Mouse (Mus musculus) megakaryocyte, adult 5-6 weeks (primary cell): ENCODE data around the gene Slc35c2. TPM values are rescaled to one million over a fixed set of nuclear protein-coding genes. Genes with fewer than 3 reads are reported as not detected.

Experiments
- ATAC-seq: 2 replicates; pipeline ENCODE4 v1.8.0; 2016; ENCODE audit warnings: mild to moderate bottlenecking, inconsistent platforms; ENCODE audit not compliant: poor library complexity, severe bottlenecking
- total RNA-seq, 2 experiments: library from RNA; stranded (forward) in 1 of 2; stranded (reverse) in 1 of 2; fragments of 153-499, 151-499 nt in 1 of 2; fragments of 221-1000, 200-1000 nt in 1 of 2; gene quantifications; 2 replicates each; pipeline versions ENCODE4 v1.2.3 to v1.2.4; 2015 to 2017

The Slc35c2 gene
- total RNA-seq, 2 experiments from 2014 or later, result 52.8 to 57.2 TPM

DNA sequence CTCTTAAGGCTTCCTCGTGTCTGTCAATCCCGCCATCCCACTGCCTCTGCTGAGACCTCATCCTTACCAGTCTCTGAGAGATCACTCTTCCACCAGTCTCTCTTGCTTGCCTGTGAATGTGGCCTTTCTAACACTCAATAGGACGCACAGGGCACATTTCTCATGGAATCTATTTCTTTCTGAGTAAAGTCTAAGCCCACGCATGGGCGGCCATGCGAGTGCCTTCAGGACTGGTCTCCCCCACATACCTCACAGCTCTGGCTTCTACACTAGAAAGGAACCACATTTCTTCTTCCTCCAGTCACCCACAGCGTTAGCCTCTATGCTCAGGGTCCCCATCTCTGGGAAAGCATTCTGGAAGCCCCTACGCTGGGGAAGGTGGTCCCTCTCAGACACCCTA, 26.5 kb upstream of the Slc35c2 start:
- ATAC-seq, result no peak

DNA sequence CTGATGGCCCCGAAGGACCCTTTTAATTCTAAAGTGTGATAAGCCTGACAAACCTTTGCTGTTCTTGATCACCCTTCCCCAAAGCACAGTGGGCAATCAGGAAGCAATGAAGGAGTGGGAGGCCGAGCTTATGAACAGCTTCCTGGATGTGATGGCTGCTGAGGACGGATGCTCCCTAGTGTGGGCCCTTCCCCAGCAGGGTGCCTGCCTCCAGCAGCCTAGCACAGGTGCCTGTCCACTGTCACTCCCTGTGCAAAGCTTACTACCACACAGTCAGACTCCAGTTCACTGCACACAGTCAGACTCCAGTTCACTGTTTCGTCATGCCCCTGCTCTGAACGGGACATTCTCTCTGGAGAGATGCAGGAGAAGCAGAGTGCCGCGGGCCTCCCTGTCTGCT, 24.7 kb upstream of the Slc35c2 start:
- ATAC-seq, result no peak

DNA sequence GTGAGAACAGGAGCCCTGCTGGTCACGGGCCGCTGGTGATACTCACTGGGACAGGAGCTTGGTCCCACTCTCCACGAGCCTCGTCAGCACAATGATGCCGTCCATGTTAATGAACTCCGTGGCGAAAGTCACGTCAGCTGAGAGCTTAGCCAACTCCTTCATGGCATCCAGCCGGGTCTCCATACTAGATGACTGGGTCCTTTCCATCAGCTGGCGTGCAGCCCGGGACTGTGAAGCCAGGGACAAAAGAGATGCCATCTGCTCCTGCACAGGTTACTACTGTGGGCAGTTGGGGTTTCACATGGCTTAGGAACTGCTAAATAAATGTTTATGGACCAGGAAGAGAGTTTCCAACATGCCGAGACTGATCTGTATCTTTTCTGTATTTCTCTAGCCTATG, 23.9 kb upstream of the Slc35c2 start:
- no peak for ATAC-seq

DNA sequence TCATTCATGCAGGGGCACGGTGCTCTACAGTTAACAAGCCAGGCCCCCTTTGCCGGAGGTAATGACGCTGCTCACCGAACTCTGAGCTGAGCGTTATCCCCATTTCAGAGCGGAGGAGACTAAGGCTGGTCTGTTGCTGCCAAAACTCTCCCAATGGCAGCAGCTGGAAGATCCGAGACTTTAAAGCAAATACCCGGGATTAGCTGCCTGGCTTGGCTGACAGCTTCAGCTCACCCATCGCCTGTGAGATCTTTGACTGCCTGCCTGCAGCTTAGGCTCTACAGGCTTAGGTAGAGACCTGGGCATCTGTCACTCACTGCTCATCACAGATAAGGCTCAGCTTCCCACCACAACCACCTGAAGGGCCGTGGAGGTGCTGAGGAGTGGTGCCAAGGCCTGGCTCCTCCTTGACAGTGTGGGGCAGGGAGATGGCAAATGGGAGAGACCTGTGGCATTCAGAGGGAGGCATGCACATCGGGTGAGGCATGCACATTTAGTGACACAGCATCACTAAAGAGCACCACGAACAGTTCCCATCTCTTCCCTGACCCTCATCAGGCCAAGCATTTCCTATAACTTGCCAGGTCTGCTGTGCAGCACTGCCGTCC, 23.3 kb upstream of the Slc35c2 start:
- ATAC-seq, result no peak

DNA sequence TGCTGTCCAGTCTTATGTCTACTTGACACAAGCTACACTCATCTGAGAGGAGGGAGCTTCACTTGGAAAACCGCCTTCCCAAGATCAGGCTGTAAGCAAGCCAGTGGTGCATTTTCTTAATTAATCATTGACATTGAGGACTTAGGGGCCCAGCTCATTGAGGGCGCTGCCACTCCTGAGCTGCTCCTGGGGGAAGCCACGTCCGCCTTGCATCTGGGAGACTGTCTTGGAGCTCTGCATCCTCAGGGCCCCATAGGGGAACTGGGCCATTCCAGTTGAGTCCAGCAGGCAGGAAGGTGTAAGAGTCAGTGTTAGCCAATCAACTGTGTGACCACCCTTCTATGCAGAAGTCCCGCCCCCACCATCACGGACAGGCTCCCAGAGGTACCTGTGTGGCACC, 20.1 kb upstream of the Slc35c2 start:
- no peak for ATAC-seq

DNA sequence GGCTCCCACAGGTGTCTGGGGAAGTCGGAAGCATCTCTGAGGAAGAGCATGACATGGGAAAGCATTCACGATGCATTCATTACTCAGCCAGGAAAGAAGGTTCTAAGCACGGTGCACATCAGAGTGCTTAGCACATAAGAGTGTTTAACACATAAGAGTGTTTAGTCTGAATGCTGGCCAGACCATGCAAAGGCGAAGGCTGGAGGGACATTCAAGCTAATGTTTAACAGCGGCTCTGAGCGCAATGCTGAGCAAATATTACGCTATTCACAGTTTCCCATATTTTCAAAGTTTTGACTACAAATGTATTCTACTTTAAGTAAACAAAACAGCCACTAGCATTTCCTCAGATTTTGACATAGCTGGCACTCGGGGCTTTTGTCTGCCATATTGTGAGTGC, 17.8 kb upstream of the Slc35c2 start:
- no peak for ATAC-seq

DNA sequence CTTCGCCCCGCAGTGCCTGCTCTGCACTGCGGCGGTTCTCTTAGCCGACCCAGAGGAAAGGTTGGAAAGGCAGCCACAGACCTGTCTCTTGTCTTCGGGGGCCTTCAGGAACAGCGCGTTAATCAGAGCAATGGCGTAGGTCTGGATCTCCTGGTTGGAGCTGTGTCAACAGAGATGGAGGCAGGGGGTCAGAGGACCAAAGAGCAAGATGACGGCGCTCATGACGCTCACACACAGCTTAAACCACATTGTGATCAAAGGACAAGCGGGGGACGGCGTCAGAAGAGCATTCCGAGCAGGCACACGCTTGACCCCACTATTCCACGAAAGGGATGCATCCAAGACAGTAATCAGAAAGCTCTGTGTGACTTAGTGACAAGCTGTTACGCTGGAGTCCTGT, 17.1 kb upstream of the Slc35c2 start:
- ATAC-seq, result no peak

DNA sequence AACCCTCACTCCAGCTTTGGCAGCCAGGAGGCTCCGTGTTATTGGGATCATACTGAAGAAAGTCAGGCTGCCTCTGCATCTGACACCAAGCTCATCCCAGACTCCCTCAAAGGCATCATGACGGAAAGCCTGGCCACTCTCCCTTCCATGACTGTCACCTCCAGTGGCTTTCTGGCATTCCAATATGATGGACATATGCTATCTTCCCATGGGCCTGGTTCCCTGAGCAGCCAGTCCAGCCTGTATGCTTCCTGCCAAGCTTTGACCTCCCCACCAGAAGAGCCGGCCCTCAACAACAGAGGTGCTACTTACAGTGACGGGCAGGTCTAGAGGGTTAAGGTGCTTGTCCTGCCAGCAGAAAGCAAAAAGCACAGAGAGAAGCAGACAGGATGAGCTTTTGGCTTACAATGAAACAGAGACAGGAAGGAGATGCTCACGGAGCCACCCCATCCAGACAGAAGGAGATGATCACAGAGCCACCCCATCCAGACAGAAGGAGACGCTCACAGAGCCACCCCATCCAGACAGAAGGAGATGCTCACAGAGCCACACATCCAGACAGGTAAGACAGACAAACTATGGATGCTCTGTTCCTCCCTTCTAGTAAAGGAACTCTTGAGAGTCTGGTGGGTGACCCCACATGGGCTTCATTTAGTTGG, 15.8 kb upstream of the Slc35c2 start:
- ATAC-seq, result no peak

DNA sequence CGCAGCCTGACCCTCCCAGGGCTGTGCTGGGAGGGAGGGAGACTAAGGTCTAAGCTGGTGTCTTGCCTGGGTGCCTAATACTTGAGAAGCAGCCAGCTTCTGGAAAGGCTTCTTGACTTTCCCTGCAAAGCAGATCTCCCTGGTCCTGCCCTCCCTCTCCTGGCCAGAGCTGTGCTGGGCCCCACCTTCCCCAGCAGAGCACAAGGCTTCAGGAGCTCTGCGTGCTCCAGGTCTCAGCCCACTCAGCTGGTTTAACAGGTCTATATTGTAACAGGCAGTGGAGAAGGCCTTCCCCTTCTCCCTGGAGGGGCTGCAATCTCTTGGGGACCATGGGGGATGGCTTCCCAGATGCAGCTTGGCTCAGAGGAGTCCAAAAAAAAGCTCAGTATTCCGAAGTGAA, 13.7 kb upstream of the Slc35c2 start:
- no peak for ATAC-seq

DNA sequence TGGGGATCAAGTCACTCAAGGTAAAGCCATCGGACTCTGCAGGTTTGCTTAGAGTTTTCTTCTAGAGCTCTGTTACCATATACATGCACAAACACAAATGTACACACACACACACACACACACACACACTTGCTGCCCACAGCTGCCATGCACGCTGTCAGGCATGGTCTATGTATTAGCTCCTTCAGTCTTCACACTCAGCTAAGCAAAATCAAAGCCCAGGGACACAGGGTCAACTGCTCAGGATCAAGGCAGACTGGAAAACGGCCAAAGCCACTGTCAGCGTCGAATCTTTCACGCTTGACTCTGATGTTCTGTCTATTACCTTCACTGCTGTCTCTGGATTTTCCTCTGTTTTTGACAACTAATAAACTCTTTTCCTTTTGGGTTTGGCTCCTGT, 13.2 kb upstream of the Slc35c2 start:
- ATAC-seq, result no peak

DNA sequence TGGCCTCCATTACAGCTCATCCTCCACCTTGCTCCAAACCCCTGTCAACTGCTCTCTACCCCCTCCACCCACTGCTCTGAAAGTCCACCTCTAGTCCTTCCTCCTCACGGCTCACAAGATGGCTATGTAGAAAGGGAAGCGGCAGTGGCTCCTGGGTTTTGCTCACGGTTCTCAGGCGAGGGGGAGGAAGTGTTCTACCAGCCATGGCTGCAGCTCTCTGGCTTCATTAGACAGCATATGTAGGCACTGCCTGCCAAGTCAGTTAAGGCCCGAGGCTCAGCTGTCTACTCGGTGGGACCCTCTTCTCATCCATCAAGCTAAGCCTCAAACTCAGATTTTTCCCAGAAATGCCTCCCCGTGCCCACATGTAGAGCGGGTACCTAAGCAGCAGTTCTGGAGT, 12.8 kb upstream of the Slc35c2 start:
- ATAC-seq, result peak; percentile 65

DNA sequence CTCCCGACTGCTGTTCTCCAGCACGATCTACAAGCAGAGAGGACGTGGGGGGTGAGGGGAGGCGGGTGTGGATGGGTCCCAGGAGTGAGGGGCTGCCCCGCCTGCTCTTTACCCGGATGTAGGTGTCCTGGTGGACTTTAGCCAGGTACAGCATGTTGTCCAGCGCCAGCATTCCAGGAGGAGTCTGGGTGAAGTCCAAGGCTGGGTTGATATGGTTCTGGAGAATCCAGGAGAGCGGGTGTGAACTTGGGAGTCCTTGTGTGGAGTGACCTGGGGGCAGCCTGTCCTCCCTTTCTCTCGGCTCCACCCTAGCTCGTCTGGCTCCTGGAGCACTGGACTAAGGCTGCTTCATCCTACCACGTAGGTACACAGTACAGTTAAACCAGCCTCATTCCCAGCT, 9.8 kb upstream of the Slc35c2 start:
- ATAC-seq, result no peak

DNA sequence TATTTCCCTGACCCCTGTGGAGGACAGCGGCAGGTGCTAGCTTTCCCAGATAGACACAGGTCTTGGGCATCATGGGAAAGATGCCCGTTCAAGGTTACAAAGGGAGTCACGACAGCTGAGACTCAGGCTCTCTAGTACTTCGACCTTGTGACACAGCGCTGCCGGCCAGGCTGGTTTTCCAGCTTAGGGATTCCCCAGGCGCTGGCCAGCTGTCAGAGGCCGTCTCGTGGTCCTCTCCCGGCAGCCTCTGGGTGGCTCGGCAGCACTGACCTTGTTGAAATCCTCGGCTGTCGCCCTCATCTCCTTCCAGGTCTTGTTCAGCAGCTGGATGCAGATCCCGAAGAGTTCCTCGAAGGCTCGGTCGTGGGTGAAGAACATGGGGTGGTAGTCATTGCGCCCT, 8.9 kb upstream of the Slc35c2 start:
- ATAC-seq, result no peak

DNA sequence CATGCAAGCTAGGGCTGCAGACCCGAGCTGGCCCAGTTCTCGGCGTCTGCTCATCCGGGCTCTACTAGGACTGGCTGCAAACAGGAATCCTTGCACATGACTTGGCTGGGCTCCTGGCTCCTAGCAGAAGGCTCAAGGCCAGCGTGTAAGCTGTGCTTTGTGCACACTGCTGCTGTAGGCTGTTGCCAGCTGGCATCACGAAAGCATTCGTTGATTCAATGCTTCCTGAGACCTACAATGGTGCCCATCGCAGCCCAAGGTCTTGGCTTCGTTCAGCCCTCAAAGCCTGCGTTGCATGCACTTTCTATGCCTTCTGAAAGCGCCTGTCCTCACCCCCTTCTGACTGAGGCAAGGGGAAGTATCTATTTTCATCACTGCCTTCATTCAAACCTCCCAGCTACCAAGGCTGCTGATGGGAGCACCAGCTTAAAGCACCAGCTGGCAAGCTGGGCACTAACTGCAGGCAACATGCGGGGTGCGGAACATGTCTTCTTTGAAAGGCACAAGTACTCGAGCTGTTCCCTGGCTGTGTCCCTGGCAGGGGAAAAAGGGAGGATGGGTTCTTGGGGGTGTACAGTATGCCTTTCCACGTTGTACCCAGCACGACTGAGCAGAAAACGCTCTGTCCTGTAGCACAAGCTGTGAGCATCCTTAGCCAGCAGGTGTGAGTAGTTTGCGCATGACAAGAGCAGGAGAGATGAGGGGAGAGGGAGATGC, 804 bp upstream of the Slc35c2 start:
- ATAC-seq, result no peak

DNA sequence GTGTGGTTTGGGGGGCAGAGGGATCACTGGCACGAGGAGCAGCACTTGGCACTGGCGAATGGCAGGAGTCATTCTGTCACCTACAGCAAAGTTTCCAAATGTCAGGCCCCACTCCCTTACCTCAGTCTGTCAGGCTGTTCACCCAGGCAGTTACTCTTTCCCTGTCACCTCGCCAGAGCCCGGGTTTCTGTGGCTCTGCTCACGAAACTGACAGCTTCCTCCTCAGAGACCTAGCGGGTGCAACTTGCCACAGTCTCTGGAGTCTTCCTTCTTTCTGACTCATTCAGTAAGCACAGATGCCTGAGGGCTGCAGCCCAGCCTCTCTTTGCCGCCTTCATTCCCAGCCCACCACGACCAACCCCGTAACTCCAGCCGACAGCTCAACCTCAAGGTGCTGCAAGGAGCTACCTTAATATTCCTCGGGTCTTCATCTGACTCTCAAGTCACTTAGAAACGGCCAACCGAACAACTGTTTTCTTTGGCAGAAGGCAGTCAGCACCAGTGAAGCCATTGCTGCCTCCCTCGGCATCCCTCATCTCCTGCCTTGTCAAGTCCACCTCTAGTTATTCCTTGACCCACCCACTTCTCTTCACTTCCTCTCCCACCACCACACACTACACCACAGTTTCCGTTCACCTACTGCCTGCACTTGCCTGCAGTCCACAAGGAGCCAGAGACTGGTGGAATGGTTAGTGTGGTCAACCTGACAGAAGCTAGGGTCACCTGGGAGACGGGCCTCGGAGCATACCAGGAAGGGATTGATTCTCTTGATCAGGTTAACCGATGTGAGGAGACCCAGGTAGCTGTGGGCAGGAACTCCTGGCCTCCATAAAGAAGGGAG, 1.1 kb downstream of the Slc35c2 start:
- ATAC-seq, result peak; percentile 61

DNA sequence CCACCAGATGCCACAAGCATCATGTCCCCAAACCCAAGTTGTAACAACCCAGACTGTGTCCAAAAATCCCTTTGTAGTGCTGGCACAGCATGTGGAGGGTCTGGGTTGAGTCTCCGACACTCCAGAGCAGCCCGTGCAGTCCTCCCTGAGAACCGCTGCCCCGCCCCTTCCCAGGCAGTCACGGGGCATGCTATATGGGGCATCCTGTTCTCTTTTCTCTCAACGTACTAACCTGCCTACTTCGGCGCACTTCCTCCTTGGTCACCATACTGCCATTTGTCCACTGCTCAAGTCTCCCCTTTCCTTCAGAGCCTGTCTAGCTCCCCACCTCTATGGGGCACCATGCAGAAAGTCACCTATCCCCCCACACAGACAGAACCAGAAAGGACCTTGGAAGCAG, 2.0 kb downstream of the Slc35c2 start:
- peak; percentile 76 for ATAC-seq

DNA sequence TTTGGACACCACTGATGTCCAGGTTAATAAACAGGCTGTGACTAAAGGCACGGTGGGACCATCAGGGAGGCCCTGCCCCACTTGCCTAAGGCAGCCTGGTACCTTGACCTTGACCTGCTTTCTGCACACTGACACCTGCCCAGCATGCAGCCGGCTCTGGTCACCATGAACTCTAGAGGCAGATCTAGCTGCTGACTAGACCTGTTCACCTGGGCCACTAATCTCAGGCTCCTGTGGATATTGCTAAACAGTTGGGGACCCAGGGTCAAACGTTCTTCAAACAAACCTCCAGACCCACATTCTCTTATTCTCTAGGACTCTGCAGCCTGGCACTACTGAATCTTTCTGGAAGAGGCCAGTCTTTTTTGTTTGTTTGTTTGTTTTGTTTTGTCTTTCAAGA, 2.6 kb downstream of the Slc35c2 start:
- no peak for ATAC-seq

DNA sequence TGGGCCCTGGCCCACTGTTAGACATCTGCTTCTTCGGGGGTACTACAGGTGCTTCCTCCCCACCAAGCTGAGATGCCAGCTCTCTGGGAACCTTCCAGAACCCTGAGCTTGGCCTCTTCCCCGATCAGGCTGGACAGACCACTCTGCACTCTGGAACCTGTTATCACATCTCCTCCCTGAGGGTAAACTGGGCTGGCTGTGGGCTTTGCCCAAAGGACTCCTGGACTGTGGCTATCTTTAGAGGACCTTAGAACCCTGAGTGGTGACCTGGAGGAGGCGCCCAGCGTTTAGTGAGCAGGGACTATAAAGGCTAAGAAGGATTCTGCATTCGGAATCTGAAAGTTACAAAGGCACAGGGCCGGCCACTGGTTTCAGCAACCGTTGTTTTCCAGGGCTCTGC, 3.3 kb downstream of the Slc35c2 start:
- no peak for ATAC-seq

DNA sequence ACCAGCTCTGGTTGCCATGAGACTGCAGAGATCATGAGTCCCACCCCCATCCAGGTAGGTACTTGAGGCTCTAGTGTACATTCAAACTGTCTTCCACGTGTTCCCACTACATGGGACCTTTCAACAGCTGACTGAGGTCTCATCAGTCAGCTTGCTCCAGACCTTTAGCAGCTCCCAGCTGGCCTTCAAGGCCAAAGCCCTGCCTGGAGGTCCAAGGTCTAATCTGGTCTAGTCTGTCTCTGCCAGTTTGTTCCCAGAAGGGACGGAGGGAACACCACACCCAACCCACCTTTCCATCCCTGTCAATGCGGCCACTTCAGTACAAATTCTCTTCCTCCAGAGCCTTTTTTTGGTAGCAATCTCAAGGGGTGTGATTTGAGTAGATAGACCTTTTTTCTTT, 4.0 kb downstream of the Slc35c2 start:
- ATAC-seq, result no peak

DNA sequence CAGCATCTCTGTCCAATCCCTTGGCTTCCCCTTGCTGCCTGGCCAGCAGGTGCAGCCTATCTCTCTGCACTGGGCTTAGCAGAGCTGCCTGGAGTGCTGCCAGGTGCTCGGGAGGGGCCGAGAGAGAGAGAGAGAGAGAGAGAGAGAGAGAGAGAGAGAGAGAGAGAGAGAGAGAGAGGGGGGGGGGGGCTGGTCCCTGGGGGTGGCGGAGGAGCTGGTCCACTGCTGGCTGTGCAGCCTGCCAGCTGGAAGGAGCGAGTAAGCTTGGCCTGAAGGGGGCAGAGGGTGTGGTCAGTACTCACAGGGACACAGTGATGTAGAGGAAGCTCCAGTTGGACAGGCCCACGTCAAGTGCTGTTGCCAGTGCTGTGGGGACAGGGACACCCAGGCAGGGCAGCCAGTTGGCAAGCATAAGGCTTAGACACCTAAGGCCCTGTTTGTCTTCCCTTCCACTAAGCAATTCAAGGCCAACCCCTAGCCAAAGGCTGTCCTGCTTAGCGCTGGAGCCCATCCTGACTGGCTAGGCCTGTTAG, 5.8 kb downstream of the Slc35c2 start:
- no peak for ATAC-seq

DNA sequence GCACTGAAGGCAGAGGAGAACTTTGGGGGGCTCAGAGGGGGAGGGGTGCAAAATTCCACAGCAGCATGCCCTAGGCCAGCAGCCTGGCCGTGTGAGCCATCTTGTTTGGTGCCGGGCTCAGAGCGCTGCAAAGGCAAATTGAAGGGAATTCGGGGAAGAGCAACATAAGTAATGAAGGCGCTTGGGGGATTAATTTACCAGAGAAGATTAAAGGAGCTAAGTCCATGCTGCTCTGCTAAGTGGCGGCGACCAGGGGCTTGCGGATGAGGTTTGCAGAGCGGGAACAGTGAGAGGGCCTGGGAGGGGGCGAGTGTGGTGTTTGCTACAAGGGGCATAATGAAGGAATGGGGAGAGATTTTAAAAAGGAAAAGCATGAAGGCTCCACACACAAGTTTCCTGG, 8.3 kb downstream of the Slc35c2 start:
- no peak for ATAC-seq
